Mouse (Mus musculus): ENCODE results near the gene Cacng2. TPM values are rescaled to one million over a fixed set of nuclear protein-coding genes. Genes with fewer than 3 reads are reported as not detected.

Gene Cacng2
- total RNA-seq (2021), result not detected

DNA sequence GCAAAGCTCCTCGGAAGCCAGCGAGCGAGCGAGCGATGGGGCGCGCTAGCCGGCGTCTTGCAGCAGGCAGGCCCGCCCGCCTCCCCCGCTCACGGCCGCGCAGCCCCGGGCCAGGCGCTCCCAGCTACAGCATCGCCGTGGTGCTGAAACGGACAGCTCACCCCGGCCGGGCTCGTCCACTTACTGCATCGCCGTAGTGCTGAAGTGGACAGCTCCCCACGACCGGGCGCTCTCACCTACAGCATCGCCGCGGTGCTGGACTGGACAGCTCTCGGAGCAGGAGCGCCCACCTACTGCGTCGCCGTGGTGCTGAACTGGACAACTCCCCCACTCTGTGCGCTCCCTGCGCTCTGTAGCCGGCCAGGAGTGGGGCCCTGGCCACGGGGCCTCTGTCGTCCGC is at the start of gene Cacng2:
TSS of gene Cacng2 (minus strand) at position 325 of the 400 bp plus-strand sequence.
- intact Hi-C loops (cut with DNase I), result loop anchor here (2.0 to 5.0 kb wide), 2 partner anchors 53 to 187 kb away; no protein-coding TSS in a partner anchor
- peak; percentile 99 for DNase-seq

GRCm38 (mm10) chr15:78169566-78169965 is 49.7 kb upstream of the Cacng2 start:
- intact Hi-C loops (cut with DNase I), result no loop called here
- DNase-seq, result no peak

DNA sequence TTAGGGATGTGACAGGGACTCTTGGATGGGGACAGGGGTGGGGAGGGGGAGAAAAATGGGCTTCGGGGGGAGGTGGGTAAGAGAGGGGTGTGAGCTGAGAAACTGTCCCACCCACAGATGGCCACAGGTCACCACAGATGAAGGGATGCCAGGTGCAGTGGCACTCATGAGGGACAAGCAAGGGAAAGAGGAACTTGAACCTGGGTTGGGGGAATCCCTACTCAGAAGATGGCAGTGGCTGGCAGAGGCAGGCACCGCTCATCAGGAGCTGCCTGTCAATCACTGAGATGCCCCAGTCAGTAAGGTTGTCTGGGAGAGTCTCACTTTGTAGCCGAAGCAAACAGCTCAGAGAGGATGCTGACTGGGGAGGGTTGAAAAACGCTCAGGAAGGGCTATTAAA is 45.5 kb upstream of the Cacng2 start:
- intact Hi-C loops (cut with DNase I), result no loop called here
- DNase-seq, result no peak

- intact Hi-C loops (cut with DNase I), result no loop called here
- DNase-seq, result no peak
Measured at GRCm38 (mm10) chr15:78164466-78164865, 44.6 kb upstream of the Cacng2 start.

GRCm38 (mm10) chr15:78161946-78162345 is 42.1 kb upstream of the Cacng2 start:
- intact Hi-C loops (cut with DNase I), result no loop called here
- no peak for DNase-seq

DNA sequence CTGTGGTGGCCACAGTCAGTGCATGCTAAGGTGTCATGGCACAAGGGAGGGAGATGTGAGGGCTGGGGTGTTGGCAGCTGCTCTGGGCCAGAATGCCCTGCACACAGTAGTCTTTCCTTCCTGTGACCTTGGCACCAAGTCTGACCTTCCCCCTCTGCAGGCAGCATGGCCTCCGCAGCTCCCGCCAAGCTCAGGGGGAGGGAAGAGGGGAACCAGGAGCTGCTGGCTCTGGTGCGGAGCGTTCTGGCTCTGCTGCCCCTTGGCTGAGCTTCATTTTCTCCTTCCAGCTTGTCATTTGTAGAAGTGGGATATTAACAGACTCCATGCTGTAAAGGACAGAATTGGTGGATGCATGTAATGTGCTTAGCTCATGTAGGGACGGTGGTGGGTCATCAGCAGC is 38.5 kb upstream of the Cacng2 start:
- no peak for DNase-seq
- intact Hi-C loops (cut with DNase I), result no loop called here

- intact Hi-C loops (cut with DNase I), result no loop called here
Measured at GRCm38 (mm10) chr15:78157824-78158223, 38.0 kb upstream of the Cacng2 start.

GRCm38 (mm10) chr15:78157330-78157729 is 37.5 kb upstream of the Cacng2 start:
- intact Hi-C loops (cut with DNase I), result no loop called here

More at GRCm38 (mm10) chr15:78157824-78158223, 38.0 kb upstream of the Cacng2 start:
- DNase-seq, result no peak

DNA sequence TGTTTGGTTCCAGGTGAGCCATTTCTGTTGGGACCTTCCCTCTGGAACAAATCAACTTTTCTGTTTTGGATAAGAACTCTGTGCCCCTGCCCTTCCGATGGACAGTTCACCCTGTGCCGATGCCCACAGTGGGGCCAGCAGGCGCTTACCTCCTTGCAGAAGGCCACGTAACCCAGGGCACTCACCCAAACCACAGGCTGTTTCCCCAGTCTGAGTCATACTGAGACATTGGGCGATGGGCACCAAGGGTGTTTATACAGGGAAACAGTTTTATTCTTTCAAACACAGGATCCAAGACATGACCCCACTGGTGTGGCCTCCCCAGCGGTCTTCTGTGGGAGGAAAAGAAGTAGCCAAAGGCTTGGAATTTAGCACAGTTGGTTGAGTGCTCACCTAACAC is 35.6 kb upstream of the Cacng2 start:
- intact Hi-C loops (cut with DNase I), result no loop called here
- DNase-seq, result no peak

More at GRCm38 (mm10) chr15:78157330-78157729, 37.5 kb upstream of the Cacng2 start:
- DNase-seq, result no peak

GRCm38 (mm10) chr15:78153045-78153775 is 33.4 kb upstream of the Cacng2 start:
- DNase-seq, result no peak

DNA sequence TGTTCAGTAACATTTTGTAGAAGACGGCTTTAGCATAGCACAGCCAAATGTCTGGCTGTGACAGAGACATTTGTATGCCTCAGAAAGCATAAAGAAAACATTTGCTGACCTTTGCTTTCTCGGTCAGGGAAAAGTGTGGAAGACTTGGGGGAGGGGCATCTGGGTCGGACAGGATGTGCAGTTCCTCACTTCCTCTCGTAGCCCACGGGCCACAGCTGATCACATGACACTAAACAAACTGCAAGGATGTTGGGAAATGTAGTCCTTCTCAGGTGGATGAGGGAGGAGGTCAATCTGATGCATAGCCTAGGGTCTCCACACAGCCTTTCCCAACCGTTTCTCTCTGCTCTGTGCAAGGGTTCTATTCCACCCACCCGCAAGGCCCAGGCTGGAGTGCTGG is 28.7 kb upstream of the Cacng2 start:
- intact Hi-C loops (cut with DNase I), result no loop called here

More at GRCm38 (mm10) chr15:78153045-78153775, 33.4 kb upstream of the Cacng2 start:
- intact Hi-C loops (cut with DNase I), result no loop called here

GRCm38 (mm10) chr15:78140226-78140625 is 20.4 kb upstream of the Cacng2 start:
- no peak for DNase-seq
- intact Hi-C loops (cut with DNase I), result no loop called here

More for the DNA sequence above, 28.7 kb upstream of the Cacng2 start:
- DNase-seq, result no peak

GRCm38 (mm10) chr15:78134606-78135005 is 14.8 kb upstream of the Cacng2 start:
- DNase-seq, result no peak
- intact Hi-C loops (cut with DNase I), result no loop called here

- no peak for DNase-seq
- intact Hi-C loops (cut with DNase I), result no loop called here
Measured at GRCm38 (mm10) chr15:78133389-78133788, 13.6 kb upstream of the Cacng2 start.

- no peak for DNase-seq
- intact Hi-C loops (cut with DNase I), result loop anchor here (2.0 to 5.0 kb wide), 2 partner anchors 52 to 187 kb away; no protein-coding TSS in a partner anchor
Measured at GRCm38 (mm10) chr15:78119248-78119647, 580 bp downstream of the Cacng2 start.

DNA sequence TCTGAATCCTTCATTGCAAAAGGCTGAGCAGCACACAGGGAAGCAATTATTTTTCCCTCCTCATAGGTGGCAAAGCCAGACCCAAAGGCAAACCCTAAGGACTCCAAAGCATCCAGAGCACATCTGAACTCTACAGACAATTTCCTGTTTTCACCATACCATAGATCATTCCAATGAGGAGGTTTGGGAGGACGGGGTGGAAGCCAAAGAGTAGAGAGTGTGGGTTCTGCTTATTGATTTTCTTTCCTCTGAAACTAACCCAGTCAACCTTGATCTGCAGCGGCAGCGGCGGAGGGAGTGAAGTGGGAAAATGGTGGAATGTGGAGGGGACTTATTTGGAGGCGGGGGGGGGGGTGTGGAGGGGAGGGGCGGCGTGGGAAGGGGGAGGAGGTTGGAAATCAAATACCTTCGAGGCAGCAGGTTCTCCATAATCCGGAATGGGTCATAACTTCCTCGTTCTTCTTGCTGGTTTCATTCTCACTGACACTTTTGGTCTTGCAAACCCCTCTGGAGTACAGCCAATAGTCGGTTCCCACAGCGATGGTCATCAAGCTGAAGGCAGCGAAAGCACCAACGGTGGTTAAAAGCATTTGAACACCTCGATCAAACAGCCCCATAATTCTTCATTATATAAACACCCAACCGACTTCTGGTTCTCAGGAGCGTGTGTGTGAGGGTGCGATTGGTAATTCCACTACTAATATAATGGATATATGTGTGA is 1.4 kb downstream of the Cacng2 start:
- no peak for DNase-seq
- intact Hi-C loops (cut with DNase I), result loop anchor here (2.0 to 5.0 kb wide), 2 partner anchors 52 to 186 kb away; no protein-coding TSS in a partner anchor

DNA sequence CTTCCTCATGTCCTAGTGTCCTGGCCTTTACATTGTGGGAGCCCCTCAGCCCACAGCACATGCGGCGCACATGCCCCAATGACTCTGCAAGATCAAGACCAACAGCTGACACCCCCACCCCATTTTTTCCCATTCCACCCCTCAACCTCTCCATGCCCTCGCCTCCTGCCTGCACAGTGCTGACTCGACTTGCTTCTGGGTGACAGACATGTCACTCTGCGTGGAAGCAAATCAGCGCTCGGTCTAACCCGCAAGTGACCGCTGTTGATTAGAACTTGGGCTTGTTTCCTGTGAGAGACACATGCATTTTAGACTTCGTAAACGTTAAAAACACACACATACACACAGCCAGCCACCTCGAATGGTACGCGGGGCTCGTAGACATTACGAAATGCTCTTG is 2.1 kb downstream of the Cacng2 start:
- DNase-seq, result no peak

GRCm38 (mm10) chr15:78116936-78117335 is 2.9 kb downstream of the Cacng2 start:
- intact Hi-C loops (cut with DNase I), result loop anchor here (5.0 kb wide), 1 partner anchor 185 kb away; no protein-coding TSS in a partner anchor
- DNase-seq, result no peak

More for the DNA sequence above, 2.1 kb downstream of the Cacng2 start:
- intact Hi-C loops (cut with DNase I), result loop anchor here (2.0 to 5.0 kb wide), 2 partner anchors 51 to 185 kb away; no protein-coding TSS in a partner anchor

GRCm38 (mm10) chr15:78116244-78116643 is 3.6 kb downstream of the Cacng2 start:
- intact Hi-C loops (cut with DNase I), result loop anchor here (5.0 kb wide), 1 partner anchor 184 kb away; no protein-coding TSS in a partner anchor
- no peak for DNase-seq

- intact Hi-C loops (cut with DNase I), result no loop called here
Measured at GRCm38 (mm10) chr15:78099516-78099915, 20.3 kb downstream of the Cacng2 start.

DNA sequence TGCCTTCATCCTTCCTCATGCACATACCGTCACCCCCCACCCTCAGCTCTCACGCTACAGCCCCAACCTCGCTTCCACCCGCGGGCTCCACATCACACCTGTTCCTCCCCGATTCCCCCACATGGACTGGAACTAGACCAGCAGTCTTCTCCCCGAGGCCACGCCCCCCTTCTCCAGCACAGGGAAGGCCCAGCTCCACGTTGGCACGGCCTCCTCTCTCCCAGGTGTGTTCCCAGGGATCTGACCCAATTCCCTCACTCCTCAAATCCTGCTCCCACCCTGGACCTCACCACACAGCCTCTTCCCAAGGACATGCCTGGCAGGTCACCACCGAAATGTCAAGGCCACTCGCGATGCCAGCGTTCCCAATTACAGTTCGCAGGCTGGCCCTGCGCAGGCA is 23.8 kb downstream of the Cacng2 start:
- intact Hi-C loops (cut with DNase I), result no loop called here
- no peak for DNase-seq

More at GRCm38 (mm10) chr15:78099516-78099915, 20.3 kb downstream of the Cacng2 start:
- DNase-seq, result no peak

All from heart, postnatal 10 days (tissue).